Mouse (Mus musculus) neutrophil, adult 83 days (primary cell): ENCODE data around the gene Gm10666. TPM values are rescaled to one million over a fixed set of nuclear protein-coding genes. Genes with fewer than 3 reads are reported as not detected.

Experiments used
- total RNA-seq, 2 experiments: library from RNA; stranded (reverse); gene quantifications; one replicate each; pipeline ENCODE4 v1.2.4; 2023

Gm10666 gene
- not detected for total RNA-seq

GRCm38 (mm10) chr7:22134641-22135040 lies at the start of gene Gm10666:
Gm10666 (minus strand) TSS chr7:22134741.

DNA sequence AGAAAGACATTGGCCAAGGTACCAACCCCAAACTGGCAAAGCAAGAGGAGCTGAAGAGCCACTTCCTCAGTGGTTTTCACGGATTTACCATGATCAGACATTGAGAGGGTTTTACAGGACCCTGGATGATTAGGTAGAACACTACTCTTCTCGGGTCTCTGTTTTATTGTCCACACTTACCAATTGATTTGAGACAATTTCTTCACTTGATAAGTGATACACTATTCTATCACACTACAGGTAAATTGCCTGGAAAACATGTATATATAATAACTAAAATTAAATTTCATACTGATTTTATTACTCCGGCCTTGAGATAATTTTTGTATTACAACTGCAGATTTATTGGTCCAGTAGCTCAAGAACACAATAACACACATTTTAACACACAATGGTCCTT lies 29.4 kb upstream of the Gm10666 start, which contains the start of gene Vmn1r142:
Gene Vmn1r142 (minus strand): TSS at position 101 of the 400 bp plus-strand sequence.

GRCm38 (mm10) chr7:22118145-22118544 lies 16.4 kb downstream of the Gm10666 start, which contains the start of gene Gm16451:
Gm16451 (minus strand) TSS chr7:22118245.

Other genes starting within 250 kb of the Gm10666 start
- not detected for gene Gm5891, start 213.4 kb downstream of the Gm10666 start, total RNA-seq
- not detected for gene Vmn1r137, start 140.2 kb downstream of the Gm10666 start, total RNA-seq
- not detected for gene Vmn1r138, start 105.8 kb downstream of the Gm10666 start, total RNA-seq
- gene Gm6176, start 78.4 kb downstream of the Gm10666 start, total RNA-seq, result not detected
- gene Vmn1r139, start 65.7 kb downstream of the Gm10666 start, total RNA-seq, result not detected
- gene Gm16451, start 16.5 kb downstream of the Gm10666 start, total RNA-seq, result not detected
- not detected for gene Vmn1r142, start 29.3 kb upstream of the Gm10666 start, total RNA-seq
- gene Vmn1r143, start 54.6 kb upstream of the Gm10666 start, total RNA-seq, result not detected
- not detected for gene Gm8653, start 66.5 kb upstream of the Gm10666 start, total RNA-seq
- gene Gm8453, start 94.7 kb upstream of the Gm10666 start, total RNA-seq, result not detected
- not detected for gene Gm4187, start 195.0 kb upstream of the Gm10666 start, total RNA-seq
- gene Gm8660, start 236.3 kb upstream of the Gm10666 start, total RNA-seq, result not detected